Mouse (Mus musculus) spleen, postnatal 4 days (tissue): ENCODE data around the gene Cerkl.

Source experiments
- DNase-seq, 2 experiments: peaks; one replicate each; pipeline ENCODE4 v3.0.0; 2022; ENCODE audit warnings: low spot score in 2 of 2

Gene Cerkl

GRCm38 (mm10) chr2:79316182-79316880 lies 140.3 kb downstream of the Cerkl start:
- DNase-seq, result no peak

DNA sequence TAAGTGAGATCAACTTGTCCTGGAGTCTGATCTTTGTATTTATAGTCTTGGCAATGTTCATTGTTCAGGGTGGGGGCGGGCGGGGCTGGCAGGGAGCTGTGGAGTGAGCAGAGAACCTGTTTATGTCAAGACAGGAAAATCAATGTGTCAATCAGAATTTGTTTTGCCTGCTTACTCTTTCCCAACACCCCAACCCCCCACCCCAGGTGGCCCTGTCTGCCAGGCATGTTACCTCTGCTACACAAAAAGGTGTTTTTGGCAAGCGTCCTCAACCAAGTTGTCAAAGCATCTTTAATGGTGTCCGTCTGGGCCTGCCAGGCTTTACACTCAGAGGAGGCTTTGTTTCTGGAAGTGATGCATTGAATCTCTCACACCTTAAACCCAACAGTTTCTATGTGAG lies 141.5 kb downstream of the Cerkl start:
- no peak for DNase-seq

DNA sequence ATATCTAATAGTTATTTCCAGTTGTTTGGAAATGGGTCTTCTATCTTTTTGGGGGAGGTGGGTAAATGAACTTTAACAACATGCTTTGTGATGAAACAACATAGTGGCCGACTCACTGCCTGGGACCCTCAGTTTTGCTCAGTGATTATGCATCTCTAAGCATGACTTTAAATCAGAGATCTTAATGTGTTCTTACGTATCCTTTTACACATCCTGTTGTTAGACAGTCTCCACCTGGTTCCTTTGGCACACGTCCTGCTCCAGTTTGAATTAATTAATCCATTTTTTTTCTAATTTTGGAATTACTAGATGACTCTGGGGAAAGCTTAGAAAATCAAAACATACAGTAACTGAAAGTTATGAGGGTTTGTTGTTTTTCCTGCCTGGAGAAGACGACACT lies 144.1 kb downstream of the Cerkl start:
- DNase-seq, result no peak

- DNase-seq, result no peak
These were observed 147.0 kb downstream of the Cerkl start for GRCm38 (mm10) chr2:79309454-79310118.

DNA sequence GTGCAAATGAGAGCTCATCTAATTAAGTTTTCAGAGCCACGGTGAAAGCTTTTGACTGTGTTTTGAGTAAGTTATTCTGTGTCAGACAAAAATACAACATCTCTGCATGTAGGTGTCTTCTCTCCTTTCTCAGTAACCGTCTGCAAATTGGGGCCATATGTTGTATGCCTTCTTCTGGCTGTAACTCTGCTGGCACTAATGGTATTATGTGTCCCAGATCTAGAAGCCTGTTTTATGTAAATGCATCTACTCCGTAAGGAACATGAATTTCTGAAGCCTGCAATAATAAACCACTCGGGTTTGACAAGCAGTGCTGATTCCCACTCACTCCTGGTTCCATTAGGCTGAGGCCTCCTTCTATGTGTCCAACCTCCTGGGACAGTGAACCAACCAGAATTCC lies 149.0 kb downstream of the Cerkl start:
- no peak for DNase-seq

DNA sequence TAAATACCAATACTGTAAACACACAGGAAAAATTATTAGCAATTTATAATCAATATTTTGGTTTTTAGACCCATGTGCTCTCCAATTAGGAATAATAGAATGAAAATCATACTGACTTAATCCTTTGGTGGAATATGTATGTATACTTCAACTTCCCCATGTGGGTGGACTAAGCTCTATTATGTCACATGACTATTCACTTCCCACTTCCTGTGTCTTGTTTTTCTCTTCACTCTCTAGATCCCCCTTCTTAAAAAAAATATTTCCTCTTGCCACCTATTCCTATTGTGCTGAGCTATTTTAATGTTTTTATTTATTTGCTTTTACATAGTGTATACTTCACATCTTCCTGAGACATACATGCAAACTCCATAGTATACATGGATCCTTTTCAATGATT lies 154.2 kb downstream of the Cerkl start:
- no peak for DNase-seq

- no peak for DNase-seq
These were observed 164.2 kb downstream of the Cerkl start for GRCm38 (mm10) chr2:79292431-79292830.

DNA sequence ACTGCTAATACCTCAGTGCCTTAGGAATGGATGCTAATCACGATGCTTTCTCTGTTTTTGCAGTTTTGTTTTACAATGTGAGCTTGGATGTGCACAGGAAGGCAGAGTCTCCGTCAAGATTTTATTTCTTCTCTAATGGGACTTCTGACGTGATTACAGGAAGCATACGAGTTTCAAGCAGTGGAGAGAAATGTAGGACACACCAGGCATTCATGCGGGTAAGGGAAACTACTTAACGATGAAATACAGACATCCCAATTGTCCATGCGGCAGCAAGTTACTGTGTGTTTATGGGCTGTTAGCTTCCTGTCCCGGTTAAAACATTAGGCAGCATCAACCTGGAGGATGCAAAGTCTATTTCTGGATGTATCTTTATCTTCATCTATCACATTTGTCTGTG lies 164.7 kb downstream of the Cerkl start:
- DNase-seq, result no peak

DNA sequence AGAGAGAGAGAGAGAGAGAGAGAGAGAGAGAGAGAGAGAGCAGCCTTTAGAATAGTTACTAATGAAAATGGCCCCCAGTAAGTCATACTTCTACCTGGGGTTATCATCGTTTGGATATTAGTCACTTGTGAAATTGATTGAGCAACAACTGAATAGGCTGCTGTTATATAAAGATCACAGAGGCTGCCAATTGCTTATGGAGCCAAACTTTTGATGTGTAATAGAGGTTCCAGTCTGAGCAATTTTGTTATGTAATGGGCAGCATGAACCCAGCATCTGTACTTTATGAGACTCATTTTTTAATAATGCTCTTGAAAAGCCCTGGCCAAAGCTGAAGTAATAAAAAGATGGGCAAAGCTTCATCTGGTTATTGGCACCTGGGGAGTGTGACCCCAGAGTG lies 166.4 kb downstream of the Cerkl start:
- DNase-seq, result no peak

- no peak for DNase-seq
These were observed 172.4 kb downstream of the Cerkl start for GRCm38 (mm10) chr2:79284206-79284605.
